Mouse (Mus musculus) bone marrow macrophage, adult 2 months (primary cell): ENCODE data around the gene Kri1. TPM values are rescaled to one million over a fixed set of nuclear protein-coding genes. Genes with fewer than 3 reads are reported as not detected.
"Not testable (repeated sequence)": the region's sequence is repeated elsewhere in the genome, so short reads cannot be mapped to it uniquely, and the experiment has no call there.

Source experiments
- H3K27ac ChIP-seq: 2 replicates; pipeline ENCODE4 v1.5.1; 2012; ENCODE audit warnings: low read depth, low read length; ENCODE audit not compliant: insufficient read depth
- H3K4me1 ChIP-seq: 2 replicates; pipeline ENCODE4 v1.6.1; 2012; ENCODE audit warnings: low read length; ENCODE audit not compliant: control insufficient read depth, insufficient read depth
- H3K4me3 ChIP-seq: 2 replicates; pipeline ENCODE4 v1.5.1; 2012; ENCODE audit warnings: mild to moderate bottlenecking, low read length, moderate library complexity; ENCODE audit not compliant: insufficient read depth
- CTCF ChIP-seq: IDR thresholded peaks from 2 replicates; pipeline ENCODE4 v1.5.1; 2012; ENCODE audit warnings: low read depth, mild to moderate bottlenecking, low read length, moderate library complexity
- POLR2A ChIP-seq: IDR thresholded peaks from 2 replicates; pipeline ENCODE4 v1.6.1; 2012; ENCODE audit warnings: mild to moderate bottlenecking, low read depth, low read length, borderline replicate concordance
- polyA plus RNA-seq: library from polyadenylated mRNA; stranded (reverse); fragments of >200 nt; gene quantifications from 2 replicates; pipeline ENCODE4 v1.2.4, GENCODE M21; 2012; ENCODE audit not compliant: missing spikeins, insufficient read depth, insufficient read length

Gene Kri1
- polyA plus RNA-seq, 1 experiment: 28.6 TPM

DNA sequence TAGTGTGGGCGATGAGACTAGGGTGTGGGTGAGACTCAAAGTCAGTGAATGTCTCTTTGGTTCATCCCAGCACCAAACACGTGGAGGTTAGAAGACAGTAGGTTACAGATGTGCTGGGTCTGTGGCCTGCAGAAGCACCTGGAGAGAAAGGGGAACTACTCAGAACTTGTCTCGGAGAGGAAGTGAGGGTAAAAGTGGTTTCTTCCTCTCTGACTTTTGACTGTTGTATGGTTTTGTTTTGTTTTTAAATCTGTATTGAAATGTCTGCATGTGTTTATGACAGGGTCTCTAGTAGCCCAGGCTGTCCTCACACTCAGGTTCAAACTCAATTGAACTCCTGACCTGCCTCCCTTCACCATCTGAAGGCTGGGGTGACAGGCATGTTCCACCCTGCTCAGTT lies 40.3 kb upstream of the Kri1 start:
- Histone ChIP-seq H3K4me1 (peaks cover 32% of the 10 kb centered on the region), H3K27ac (no peak overlapping the region), H3K4me3 (no peak overlapping the region)
- TF ChIP-seq CTCF: no peak
- no peak for TF ChIP-seq POLR2A

DNA sequence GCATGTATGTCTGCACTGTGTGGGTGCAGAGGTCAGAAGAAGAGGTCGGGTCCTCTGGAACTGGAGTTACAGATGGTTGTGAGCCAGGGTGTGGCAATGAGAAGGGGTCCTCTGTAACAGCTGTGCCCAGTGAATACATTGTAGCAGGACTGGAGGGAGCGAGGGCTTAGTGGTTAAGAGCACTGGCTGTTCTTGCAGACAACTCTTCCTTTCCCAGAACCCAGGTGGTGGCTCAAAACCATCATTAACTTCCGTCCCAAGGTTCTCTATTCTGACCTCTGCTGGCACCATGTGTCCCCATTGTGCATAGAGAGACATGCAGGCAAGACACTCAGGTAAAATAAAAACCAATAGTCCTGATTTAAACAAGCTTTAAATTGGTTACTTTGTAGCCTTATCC lies 39.8 kb upstream of the Kri1 start:
- no peak for TF ChIP-seq POLR2A
- no peak for TF ChIP-seq CTCF
- H3K4me1 ChIP-seq: peaks cover 28% of the 10 kb centered on the region
- no peak overlapping the region for H3K27ac ChIP-seq
- no peak overlapping the region for H3K4me3 ChIP-seq

DNA sequence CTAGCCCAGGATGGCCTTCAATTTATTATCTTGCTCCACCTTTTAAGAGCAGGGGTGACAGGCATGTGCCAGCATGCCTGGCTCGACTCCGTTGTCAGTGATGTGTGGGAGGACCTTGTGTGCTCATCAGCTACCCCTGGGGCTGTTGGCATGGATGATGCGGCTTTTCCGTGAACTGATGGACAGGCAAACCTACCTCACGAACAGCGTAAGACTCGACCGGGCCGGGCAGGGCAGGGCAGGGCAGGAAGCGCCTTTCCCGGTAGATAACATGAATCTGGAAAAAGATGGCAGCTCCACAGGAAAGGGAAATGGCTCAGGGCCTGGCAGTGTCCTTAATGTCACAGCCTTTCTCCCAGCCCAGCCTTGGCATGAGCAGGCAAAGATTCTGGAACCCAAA lies 36.5 kb upstream of the Kri1 start:
- H3K27ac ChIP-seq: no peak overlapping the region
- no peak overlapping the region for H3K4me3 ChIP-seq
- peaks cover 20% of the 10 kb centered on the region for H3K4me1 ChIP-seq

DNA sequence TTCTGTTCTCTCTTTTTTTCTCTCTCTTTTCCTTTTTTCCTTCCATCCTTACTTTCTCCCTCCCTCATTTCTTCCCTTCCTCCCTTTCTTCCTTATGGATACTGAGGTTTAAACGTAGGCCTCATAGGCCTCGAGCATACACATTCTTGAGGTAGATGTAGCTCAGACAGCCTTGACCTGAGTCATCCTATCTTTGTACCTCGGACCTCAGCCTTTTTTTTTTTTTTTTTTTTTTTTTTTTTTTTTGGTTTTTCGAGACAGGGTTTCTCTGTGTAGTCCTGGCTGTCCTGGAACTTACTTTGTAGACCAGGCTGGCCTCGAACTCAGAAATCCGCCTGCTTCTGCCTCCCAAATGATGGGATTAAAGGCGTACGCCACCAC lies 35.1 kb upstream of the Kri1 start:
- H3K4me3 ChIP-seq, H3K27ac ChIP-seq: not testable (repeated sequence)
- H3K4me1 ChIP-seq: peaks cover 19% of the 10 kb centered on the region

More for the DNA sequence above, 36.5 kb upstream of the Kri1 start:
- TF ChIP-seq POLR2A (no peak), CTCF (no peak)

DNA sequence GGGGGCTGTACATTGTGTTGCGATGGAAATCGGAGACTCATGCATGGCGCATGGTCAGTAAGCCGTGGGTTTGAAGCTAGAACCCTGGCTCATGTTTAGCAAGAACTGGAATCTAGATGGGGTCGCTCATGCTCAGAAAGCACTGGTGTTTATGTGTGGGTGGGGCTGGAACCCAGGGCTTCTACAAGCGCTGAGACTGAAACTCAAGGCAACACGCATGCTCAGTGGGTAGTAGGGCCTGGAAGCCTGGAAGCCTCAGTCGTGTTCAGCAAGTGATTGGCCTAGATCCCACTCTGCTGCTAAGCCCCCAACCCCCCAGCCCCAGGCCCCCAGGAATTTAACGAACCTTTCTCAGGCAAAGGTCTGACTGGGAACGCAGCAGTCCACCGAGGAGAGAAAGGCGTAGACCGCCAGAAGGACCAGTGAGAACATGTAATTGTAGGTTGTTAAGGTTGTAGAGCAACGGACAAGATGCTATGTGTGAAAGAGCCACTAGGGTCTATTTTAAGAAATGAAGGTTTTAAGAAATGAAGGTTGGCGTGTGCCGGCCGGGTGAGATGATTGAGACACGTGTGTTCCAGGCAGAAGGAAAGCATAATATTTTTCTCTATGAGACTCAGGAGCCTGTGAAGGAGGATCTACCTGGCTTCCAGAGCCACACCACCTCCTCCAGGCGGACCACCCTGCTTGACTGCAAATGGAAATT lies 34.6 kb upstream of the Kri1 start:
- TF ChIP-seq CTCF: no peak
- TF ChIP-seq POLR2A: no peak
- Histone ChIP-seq H3K27ac (no peak overlapping the region), H3K4me3 (no peak overlapping the region), H3K4me1 (peaks cover 17% of the 10 kb centered on the region)

DNA sequence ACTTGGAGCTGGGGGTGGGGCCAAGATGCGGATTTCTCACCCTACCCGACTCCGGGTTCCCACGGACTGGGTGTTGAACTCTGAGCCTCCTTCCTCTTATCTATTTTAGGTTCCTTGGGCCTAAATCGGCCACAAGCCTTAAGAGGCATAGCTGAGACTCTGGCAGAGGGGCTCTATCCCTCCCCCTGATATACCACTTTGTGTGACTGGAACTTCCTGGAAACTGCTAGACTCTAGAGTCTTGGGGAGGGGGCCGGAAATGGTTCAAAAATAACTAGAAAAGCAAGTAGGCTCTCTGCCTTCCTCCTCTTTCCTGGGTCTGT lies 33.7 kb upstream of the Kri1 start:
- H3K27ac ChIP-seq: peak overlapping the region; percentile 21
- TF ChIP-seq CTCF (no peak), POLR2A (no peak)
- H3K4me1 ChIP-seq: peaks cover 21% of the 10 kb centered on the region
- peak overlapping the region; percentile 66 for H3K4me3 ChIP-seq

DNA sequence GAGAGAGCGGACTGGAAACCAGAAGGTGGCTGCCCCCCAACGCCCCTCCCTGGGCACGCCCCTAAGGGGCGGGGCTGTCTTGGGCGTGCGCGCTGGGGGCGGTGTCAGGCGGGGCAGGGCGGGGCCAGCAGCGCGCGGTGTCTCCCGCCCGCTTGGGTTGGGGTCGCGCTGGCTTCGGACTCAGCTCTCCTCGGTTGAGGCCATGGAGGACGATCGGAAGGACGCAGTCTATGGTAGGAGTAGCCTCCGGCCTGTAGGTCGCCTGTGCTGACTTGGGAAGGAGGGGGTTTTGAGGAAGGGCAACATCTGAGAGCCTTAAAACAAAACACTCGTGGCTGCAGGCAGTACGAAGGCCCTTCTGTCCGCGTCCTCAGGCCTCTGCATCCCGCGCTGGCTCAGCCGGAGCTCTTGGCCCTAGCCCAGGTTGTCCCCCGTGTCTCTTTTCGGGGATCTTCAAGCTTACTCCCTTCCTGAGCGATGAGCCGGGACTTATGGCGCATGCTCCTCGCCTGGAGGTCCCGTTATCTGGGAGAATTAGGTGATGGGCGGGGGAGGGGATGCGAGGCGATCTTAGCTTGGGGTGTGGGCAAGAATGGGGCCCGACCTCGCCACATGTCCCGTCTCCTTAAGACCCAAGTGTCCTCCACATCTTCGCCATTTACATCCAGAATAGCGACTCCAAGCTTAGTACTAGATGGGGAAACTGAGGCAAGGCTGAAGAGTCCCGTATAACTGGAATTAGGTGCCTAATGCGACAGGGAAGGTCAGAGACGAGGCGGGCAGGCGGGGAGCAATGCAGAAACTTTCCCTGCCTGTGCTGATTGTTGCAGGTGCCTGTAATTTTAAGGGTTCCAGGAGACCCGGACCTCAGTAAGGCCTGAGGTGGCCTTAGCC lies 33.1 kb upstream of the Kri1 start, which contains the start of gene Slc44a2:
Gene Slc44a2 (plus strand): TSS at position 80 of the 894 bp plus-strand sequence.
- Histone ChIP-seq H3K4me1 (peaks cover 21% of the 10 kb centered on the region), H3K27ac (peak within 1 kb of the TSS; percentile 21; the same call in 1 of the 2 replicates), H3K4me3 (peak within 1 kb of the TSS; percentile 66)
- TF ChIP-seq POLR2A: no peak

DNA sequence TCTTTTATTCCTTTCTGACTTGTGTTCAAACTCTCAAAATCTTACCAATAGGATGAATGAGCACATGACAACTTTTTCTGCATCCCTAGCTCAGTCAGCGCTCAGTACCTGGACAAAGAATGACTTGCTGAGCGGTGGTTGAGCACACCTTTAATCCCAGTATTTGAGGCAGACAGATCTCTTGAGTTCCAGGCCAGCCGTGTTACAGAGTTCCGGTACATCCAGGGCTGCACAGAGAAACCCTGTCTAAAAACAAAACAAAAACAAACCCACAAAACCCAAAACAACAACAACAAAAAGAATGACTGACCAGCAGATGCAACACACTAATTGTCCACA lies 32.5 kb upstream of the Kri1 start:
- no peak overlapping the region for H3K27ac ChIP-seq
- H3K4me3 ChIP-seq: peak overlapping the region; percentile 66
- H3K4me1 ChIP-seq: peaks cover 21% of the 10 kb centered on the region
- TF ChIP-seq POLR2A (no peak), CTCF (no peak)

DNA sequence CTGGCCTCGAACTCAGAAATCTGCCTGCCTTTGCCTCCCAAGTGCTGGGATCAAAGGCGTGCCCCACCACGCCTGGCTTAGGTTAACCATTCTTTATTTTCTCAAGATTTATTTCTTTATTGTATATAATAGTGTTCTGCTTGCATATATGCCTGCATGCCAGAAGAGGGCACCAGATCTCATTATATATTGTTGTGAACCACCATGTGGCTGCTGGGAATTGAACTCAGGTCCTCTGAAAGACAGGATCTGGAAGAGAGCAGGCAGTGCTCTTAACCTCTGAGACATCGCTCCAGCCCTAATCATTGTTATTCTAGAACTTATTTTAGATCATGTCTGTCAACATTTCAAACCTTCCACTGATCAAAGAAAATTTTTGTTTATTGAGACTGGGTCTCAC lies 31.7 kb upstream of the Kri1 start:
- H3K27ac ChIP-seq: no peak overlapping the region
- no peak overlapping the region for H3K4me3 ChIP-seq
- TF ChIP-seq POLR2A: no peak
- peaks cover 21% of the 10 kb centered on the region for H3K4me1 ChIP-seq

DNA sequence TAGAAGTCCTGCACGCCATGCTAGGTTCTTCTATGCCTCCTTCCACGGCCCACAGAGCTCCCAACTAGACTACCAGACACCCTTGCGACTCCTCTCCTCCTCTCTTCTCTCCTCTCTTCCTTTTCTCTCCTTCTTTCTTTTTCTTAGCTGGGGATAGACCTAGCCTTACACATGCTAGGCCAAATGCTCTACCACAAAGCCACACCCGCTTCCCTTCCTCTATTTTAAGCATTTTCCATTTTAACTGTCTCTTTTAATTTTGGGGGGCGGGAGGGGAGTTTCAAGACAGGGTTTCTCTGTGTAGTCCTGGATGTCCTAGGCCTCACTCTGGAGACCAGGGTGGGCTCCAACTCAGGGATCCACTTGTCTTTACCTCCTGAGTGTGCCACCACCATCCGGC lies 31.0 kb upstream of the Kri1 start:
- TF ChIP-seq CTCF: no peak
- no peak for TF ChIP-seq POLR2A
- Histone ChIP-seq H3K27ac (no peak overlapping the region), H3K4me3 (no peak overlapping the region), H3K4me1 (peaks cover 21% of the 10 kb centered on the region)

DNA sequence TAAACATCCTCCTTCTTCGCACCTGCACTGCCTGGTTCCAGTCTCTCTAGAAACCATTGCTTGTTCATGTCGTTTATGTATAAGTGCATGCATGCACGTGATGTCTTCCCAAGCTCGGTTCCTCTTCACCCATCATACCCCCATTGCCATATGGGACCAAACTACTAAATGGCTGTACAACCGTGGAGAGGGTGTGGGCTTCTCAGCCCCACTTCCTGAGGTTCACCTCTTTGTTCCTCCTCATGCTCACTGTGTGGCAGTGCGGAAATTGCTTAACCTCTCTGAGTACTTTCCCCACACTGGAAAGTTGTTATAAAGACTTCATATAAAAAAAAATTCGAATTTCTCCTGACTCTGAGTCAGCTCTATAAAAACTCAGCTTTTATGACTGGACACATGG lies 28.9 kb upstream of the Kri1 start:
- TF ChIP-seq CTCF (no peak), POLR2A (no peak)
- no peak overlapping the region for H3K27ac ChIP-seq
- H3K4me1 ChIP-seq: peaks cover 16% of the 10 kb centered on the region
- no peak overlapping the region for H3K4me3 ChIP-seq
